Mouse (Mus musculus): Measurements from ENCODE around the gene Fgf18.
A peak's percentile ranks its signal among the peaks of the same experiment; 100 is the strongest.

The Fgf18 gene

DNA sequence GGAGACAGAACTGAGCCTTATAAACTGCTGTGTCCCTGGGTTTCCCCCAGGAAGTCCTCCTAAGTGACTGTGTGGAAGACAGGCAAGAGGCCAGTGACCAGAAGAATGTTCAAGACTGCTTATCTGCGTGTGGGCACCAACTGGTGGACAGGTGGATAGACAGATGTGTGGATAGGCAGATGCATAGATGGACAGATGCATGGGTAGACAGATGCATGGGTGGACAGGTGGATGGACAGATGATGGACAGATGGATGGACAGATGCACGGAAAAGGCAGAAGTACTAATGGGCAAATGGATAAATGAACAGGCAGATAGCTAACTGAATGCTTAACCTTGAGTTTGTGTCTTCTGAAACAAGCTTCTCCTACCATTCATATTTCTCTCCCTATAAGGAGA is 37.1 kb downstream of the Fgf18 start:
- no peak for DNase-seq

DNA sequence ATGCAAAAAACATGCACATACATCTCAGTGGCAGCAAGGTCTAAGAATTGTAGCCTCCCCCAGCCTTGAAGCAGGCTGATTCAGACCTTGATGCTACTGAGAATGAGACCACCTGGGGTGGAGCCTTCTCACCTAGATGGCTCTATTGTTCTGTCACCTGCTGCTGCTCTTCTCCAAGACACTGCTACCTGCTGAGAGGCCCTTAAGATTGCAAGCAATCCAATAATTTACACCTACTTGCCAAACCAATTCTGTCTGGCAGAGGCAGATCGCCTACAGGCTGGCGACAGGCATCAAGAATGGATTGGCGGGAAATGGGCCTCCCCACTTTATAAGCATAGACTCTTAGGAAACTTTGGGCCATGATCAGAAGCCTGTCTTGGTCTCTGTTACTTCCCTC is 39.7 kb downstream of the Fgf18 start:
- DNase-seq: no peak

GRCm38 (mm10) chr11:33104911-33105316 is 42.3 kb downstream of the Fgf18 start:
- DNase-seq: no peak

- no peak for DNase-seq
Measured at GRCm38 (mm10) chr11:33103291-33103943, 43.8 kb downstream of the Fgf18 start.

GRCm38 (mm10) chr11:33100027-33100507 is 47.1 kb downstream of the Fgf18 start:
- no peak for DNase-seq

- no peak for DNase-seq
Measured at GRCm38 (mm10) chr11:33099425-33099824, 47.8 kb downstream of the Fgf18 start.

DNA sequence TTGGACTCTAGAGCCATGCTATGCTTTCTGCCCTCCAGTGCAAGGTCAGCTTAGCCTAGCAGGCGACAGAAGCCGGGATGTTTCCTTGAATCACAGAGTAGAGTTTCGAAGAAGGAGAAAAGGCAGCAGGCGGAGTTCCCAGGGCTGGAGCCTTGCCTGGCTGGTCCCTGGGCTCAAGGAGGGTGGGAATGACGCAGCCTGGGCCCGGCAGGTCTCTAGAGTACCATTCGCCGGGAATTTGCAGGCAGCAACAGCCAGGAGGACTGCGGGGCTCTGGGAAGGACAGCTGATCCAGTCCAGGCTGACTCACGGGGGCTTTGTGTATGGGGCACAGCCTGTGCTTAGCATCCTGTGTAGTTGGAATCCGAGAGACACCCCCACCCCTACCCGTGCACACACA is 48.8 kb downstream of the Fgf18 start:
- no peak for DNase-seq

- DNase-seq: peak; percentile 56
Measured at GRCm38 (mm10) chr11:33097855-33098254, 49.3 kb downstream of the Fgf18 start.

GRCm38 (mm10) chr11:33089856-33090255 is 57.3 kb downstream of the Fgf18 start:
- DNase-seq: no peak

DNA sequence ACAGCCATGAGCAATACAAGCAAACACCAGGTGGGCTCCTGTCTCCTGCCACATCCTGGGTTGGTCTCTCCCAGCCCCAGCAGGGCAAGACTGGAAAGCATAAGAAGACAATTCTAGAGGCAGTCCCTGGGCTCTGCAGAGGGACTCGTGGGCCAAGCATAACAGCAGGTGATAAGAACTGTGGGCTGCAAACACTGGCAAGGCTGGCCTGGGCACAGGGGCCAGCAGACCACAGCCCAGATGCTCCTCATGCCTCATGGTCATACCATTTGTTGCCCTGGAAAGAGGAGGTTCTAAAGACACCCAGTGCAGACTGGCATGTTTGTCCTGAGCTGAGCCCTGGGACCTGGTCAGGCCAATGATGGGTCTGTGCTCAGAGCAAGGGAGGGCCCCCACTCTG is 59.0 kb downstream of the Fgf18 start:
- no peak for DNase-seq

DNA sequence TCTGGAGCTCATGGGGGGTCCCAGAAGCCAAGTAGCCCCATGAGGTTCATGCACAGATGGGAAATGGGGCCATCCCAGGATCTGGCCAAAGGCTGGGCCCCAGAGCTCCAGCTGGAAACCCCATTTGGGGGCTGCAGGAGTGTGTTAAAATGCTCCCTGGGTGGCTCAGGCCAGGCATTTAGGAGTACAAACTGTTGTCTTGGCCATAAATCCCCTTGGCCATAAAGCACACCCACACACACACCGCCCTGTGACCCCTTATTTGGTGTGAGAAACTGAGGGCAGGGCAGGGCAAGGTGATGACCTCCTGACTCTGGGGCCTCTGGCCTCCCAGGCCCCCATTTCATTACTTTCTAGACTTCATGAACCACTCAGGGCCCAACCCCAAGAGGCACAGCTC is 61.2 kb downstream of the Fgf18 start:
- DNase-seq: no peak

GRCm38 (mm10) chr11:33085514-33085913 is 61.7 kb downstream of the Fgf18 start:
- DNase-seq: no peak

DNA sequence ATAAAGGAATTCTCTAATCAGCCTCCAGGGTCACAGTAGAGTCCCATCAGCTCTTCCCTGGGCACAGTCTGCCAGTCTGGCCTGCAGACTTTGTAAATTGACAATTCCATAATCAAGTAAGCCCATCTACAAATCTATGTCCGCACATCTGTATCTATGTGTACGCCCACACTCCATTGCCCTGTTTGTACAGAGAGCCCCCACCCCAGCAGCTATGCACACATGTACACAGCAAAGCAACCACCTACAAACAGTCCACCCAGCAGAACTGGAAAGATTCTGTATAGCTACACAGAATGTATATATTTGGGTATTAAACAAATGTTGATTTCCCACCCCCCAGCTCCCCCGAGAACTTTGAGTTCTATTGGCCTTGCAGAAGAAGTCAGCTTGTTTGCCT is 62.1 kb downstream of the Fgf18 start:
- DNase-seq: no peak

GRCm38 (mm10) chr11:33084041-33084440 is 63.2 kb downstream of the Fgf18 start:
- no peak for DNase-seq

DNA sequence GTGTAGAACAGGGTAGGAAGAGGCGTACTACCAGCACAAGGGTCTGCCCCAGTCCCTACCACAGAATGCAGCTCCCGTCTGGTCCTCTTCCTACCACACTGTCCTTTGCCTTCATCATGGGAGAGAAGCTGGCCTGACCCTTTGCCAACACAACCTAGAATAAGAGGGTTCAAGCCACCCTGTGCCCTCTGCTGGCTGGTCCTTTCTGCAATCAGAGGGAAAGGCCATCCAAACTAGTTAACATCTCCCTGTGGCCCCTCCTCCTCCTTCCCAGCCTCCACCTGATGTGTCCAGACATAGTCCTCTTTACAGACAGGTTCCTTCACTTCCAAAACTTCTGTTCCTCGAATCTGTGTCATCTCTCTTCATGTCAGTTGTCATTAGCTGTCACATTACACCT is 66.0 kb downstream of the Fgf18 start:
- no peak for DNase-seq

DNA sequence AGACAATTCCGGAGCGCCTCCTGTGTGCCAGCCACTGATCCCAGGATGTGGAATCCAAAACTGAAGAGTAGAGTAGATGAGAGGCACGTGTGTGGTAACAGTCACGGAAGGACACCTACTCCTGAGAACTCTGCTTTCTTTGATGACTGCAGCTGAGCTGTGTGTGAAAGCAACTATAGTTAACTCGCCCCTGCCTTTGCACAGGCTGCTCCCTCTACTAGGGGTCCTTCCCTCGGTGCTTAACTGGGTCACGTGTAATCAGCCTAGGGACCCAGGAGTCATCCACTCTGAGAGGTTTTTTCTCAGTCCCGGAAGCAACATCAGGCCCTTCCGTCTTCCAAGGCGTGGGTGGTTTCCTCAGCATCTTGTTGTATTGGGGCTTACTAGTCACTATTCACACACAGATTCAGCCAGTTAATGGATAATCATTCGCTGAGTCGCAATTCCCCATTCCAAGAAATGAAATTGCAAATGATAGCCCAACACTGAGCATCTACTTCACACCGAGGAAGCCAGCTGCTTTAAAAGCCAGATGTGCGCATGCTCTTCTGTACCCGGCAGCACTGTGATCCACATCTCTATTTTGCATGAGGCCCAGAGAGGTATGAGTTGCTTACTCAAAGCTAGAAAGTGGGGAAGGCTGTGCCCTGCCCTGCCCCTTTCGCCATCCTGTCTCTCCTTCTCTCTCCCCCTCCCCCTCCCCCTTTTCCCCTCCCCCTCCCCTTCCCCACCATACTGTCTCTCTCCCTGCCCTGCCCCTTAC is 67.0 kb downstream of the Fgf18 start:
- DNase-seq: no peak

GRCm38 (mm10) chr11:33079424-33079823 is 67.8 kb downstream of the Fgf18 start:
- DNase-seq: no peak

- no peak for DNase-seq
Measured at GRCm38 (mm10) chr11:33078036-33078435, 69.2 kb downstream of the Fgf18 start.

- peak; percentile 15 for DNase-seq
Measured at GRCm38 (mm10) chr11:33075293-33075692, 71.9 kb downstream of the Fgf18 start.

DNA sequence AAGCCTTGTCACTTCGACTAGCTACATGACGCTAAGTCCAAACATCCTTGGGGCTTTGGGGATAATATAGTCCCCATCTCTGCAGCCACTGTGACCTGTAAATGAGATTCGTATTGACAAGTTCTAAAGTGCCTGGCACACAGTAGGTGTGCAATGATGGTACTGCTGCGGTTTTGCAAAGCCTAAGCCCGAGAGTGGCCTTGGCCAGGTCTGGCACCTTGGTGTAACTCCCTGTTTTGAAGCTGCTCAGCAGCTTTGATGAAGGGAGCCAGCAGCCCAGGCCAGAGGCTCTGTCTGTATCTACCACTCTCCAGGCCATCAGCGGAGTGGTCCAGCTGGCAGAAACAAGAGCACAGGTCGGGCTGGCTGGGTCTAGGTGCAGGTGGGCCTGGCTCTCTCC is 72.7 kb downstream of the Fgf18 start:
- DNase-seq: no peak

DNA sequence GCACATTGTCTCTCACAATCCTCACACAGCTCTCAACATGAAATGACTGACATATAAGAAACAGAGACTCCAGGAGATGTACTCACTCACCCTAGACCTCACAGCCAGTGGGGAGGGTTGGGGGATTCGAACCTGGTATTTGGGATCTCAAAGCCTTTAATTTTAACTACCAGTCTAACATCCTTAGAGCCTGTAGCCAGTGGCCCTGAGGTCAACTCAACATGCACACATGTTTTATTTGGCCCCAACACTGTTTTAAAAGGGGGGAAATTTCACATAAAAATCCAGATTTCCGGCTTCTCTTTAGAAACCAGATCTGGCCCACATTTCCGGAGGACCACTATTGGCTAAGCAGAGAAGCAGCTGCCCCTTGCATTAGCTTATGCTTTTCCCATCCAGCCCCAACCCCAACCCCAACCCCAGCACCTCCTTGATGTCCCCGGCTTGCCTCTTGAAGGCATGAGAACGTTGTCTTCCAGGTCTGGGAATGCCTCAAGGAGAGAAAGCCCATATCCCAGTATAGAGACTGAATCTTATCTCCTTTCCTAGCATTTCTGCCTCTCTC is 75.8 kb downstream of the Fgf18 start:
- DNase-seq: no peak

- no peak for DNase-seq
Measured at GRCm38 (mm10) chr11:33070520-33070919, 76.7 kb downstream of the Fgf18 start.
